Mouse (Mus musculus) cortical plate, adult 2 months (tissue): ENCODE data around the gene F830045P16Rik.

Source experiments
- CTCF ChIP-seq: fragments of 200-500 bp; IDR thresholded peaks from 2 replicates; pipeline ENCODE4 v1.5.1; 2011; ENCODE audit warnings: mild to moderate bottlenecking, control low read depth, low read length; ENCODE audit not compliant: insufficient read depth; ENCODE audit errors: extremely low read depth
- POLR2A ChIP-seq: fragments of 200-500 bp; IDR thresholded peaks from 2 replicates; pipeline ENCODE4 v1.6.1; 2011; ENCODE audit warnings: mild to moderate bottlenecking, low read length, control low read depth; ENCODE audit not compliant: insufficient read depth; ENCODE audit errors: extremely low read depth

GRCm38 (mm10) chr2:129413488-129413887, 122.9 kb downstream of the F830045P16Rik start:
- TF ChIP-seq POLR2A (no peak), CTCF (no peak)
